Mouse (Mus musculus) adrenal gland, adult (tissue): Measurements from ENCODE around the gene Hsdl2.

Experiments used
- DNase-seq, 2 experiments: peaks; one replicate each; pipeline ENCODE4 v3.0.0; 2022 to 2023; ENCODE audit warnings: low spot score in 1 of 2; ENCODE audit not compliant: inconsistent age in 2 of 2

The Hsdl2 gene

DNA sequence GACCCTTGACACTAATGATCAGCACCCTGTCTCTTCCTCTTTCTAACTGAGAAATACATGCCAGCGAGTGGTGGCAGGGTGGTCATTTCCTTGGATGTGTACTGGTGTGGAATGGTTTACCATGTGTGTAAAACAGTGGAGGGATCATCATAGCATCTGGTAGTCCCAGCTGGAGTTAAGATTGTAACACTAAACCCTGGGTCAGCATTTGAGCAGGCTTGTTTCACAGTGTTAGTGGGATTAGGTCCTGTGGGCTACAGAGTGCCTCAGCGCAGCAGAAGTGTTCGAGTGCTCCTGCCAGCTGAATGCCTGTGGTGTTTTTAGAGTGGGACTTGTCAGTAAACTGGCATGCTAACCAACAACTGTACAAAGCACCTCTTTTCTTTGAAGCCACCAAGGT is 86.7 kb downstream of the Hsdl2 start:
- DNase-seq: no peak
